Mouse (Mus musculus) ZHBTc4 (cell line): ENCODE measurements around the gene Cdk9.
A peak's percentile ranks its signal among the peaks of the same experiment; 100 is the strongest.

Source experiments
- DNase-seq: peaks from one replicate; pipeline ENCODE4 v3.0.0-alpha.2; 2011; ENCODE audit warnings: low read depth, low spot score

Cdk9 gene

GRCm38 (mm10) chr2:32734480-32734879, 21.6 kb upstream of the Cdk9 start:
- DNase-seq, result peak; percentile 48

- no peak for DNase-seq
These were observed 19.8 kb upstream of the Cdk9 start for GRCm38 (mm10) chr2:32732695-32733094.

- no peak for DNase-seq
These were observed 19.0 kb upstream of the Cdk9 start for GRCm38 (mm10) chr2:32731911-32732310.

GRCm38 (mm10) chr2:32730854-32731253, 18.0 kb upstream of the Cdk9 start:
- DNase-seq, result no peak

GRCm38 (mm10) chr2:32729547-32729946, 16.7 kb upstream of the Cdk9 start:
- DNase-seq, result no peak

GRCm38 (mm10) chr2:32728463-32728862, 15.6 kb upstream of the Cdk9 start:
- no peak for DNase-seq

- peak; percentile 99 for DNase-seq
These were observed 14.6 kb upstream of the Cdk9 start for GRCm38 (mm10) chr2:32727435-32727834.

GRCm38 (mm10) chr2:32724832-32725790, 12.2 kb upstream of the Cdk9 start:
- DNase-seq, result no peak

GRCm38 (mm10) chr2:32724149-32724548, 11.3 kb upstream of the Cdk9 start:
- DNase-seq, result no peak

GRCm38 (mm10) chr2:32722581-32722980, 9.7 kb upstream of the Cdk9 start:
- DNase-seq, result no peak

GRCm38 (mm10) chr2:32722046-32722445, 9.2 kb upstream of the Cdk9 start:
- DNase-seq, result no peak

- DNase-seq, result no peak
These were observed 7.9 kb upstream of the Cdk9 start, which contains the start of gene Sh2d3c for GRCm38 (mm10) chr2:32720681-32721229. Gene Sh2d3c (plus strand): TSS chr2:32721055.

- no peak for DNase-seq
These were observed 7.2 kb upstream of the Cdk9 start for GRCm38 (mm10) chr2:32720053-32720452.

- no peak for DNase-seq
These were observed 5.9 kb upstream of the Cdk9 start for GRCm38 (mm10) chr2:32718761-32719160.

- DNase-seq, result peak; percentile 80
These were observed 2.1 kb upstream of the Cdk9 start for GRCm38 (mm10) chr2:32714987-32715425.

- no peak for DNase-seq
These were observed 1.5 kb upstream of the Cdk9 start for GRCm38 (mm10) chr2:32714117-32714986.

GRCm38 (mm10) chr2:32712586-32712933, 316 bp downstream of the Cdk9 start:
- peak; percentile 96 for DNase-seq

GRCm38 (mm10) chr2:32712108-32712551, 746 bp downstream of the Cdk9 start:
- DNase-seq, result peak; percentile 77

GRCm38 (mm10) chr2:32711301-32712056, 1.4 kb downstream of the Cdk9 start:
- no peak for DNase-seq

GRCm38 (mm10) chr2:32710425-32710824, 2.5 kb downstream of the Cdk9 start:
- no peak for DNase-seq

GRCm38 (mm10) chr2:32709521-32710137, 3.2 kb downstream of the Cdk9 start:
- DNase-seq, result no peak
